Mouse (Mus musculus) forebrain, postnatal 0 days (tissue): ENCODE measurements at regions not wholly inside any gene's neighbourhood (a gene's known extent, or its start where the extent isn't known, plus 50 kb on each side); places are given as distances from the start of the nearest gene placed in this dataset.

Source experiments
- ATAC-seq: fragments of 200-750 bp; cut with Nextera tagmentation; 2 replicates; pipeline ENCODE4 v1.8.0; 2017; ENCODE audit warnings: mild to moderate bottlenecking, moderate library complexity
- DNase-seq: peaks from one replicate; pipeline ENCODE4 v3.0.0-alpha.2; 2015
- H3K27ac ChIP-seq: fragments of 300-500 bp; sonication (generic); 2 replicates; pipeline ENCODE4 v1.5.1; 2014; ENCODE audit warnings: low read depth, mild to moderate bottlenecking, antibody characterized with exemption, low read length, moderate library complexity, mixed read lengths
- H3K27me3 ChIP-seq: fragments of 300-500 bp; sonication (generic); 2 replicates; pipeline ENCODE4 v1.6.1; 2014; ENCODE audit warnings: mild to moderate bottlenecking, low read length, mixed read lengths; ENCODE audit not compliant: insufficient read depth
- H3K36me3 ChIP-seq: fragments of 300-500 bp; sonication (generic); 2 replicates; pipeline ENCODE4 v1.6.1; 2014; ENCODE audit warnings: mild to moderate bottlenecking, moderate library complexity; ENCODE audit not compliant: insufficient read depth
- H3K4me1 ChIP-seq: fragments of 300-500 bp; sonication (generic); 2 replicates; pipeline ENCODE4 v1.6.1; 2014; ENCODE audit warnings: antibody characterized with exemption; ENCODE audit not compliant: insufficient read depth
- H3K4me2 ChIP-seq: fragments of 300-500 bp; sonication (generic); 2 replicates; pipeline ENCODE4 v1.6.1; 2014; ENCODE audit warnings: low read depth, mild to moderate bottlenecking, moderate library complexity
- H3K4me3 ChIP-seq: fragments of 300-500 bp; sonication (generic); 2 replicates; pipeline ENCODE4 v1.5.1; 2014; ENCODE audit warnings: low read depth, low read length, mixed read lengths
- H3K9ac ChIP-seq: fragments of 300-500 bp; sonication (generic); 2 replicates; pipeline ENCODE4 v1.6.1; 2014; ENCODE audit warnings: mild to moderate bottlenecking
- H3K9me3 ChIP-seq: fragments of 300-500 bp; sonication (generic); 2 replicates; pipeline ENCODE4 v1.6.1; 2016; ENCODE audit warnings: low read length
- CTCF ChIP-seq: sonication (generic); IDR thresholded peaks from 2 replicates; pipeline ENCODE4 v1.5.1; 2016; ENCODE audit warnings: antibody characterized with exemption, control low read depth, low read depth
- WGBS: fragments of 180-500 bp; shearing (Covaris S2); extraction: QIAGEN DNeasy Blood & Tissue Kit; methylation state at CpG from one replicate; pipeline ENCODE4 v1.1.7; 2014; 5-methylcytosine and 5-hydroxymethylcytosine counted together

DNA sequence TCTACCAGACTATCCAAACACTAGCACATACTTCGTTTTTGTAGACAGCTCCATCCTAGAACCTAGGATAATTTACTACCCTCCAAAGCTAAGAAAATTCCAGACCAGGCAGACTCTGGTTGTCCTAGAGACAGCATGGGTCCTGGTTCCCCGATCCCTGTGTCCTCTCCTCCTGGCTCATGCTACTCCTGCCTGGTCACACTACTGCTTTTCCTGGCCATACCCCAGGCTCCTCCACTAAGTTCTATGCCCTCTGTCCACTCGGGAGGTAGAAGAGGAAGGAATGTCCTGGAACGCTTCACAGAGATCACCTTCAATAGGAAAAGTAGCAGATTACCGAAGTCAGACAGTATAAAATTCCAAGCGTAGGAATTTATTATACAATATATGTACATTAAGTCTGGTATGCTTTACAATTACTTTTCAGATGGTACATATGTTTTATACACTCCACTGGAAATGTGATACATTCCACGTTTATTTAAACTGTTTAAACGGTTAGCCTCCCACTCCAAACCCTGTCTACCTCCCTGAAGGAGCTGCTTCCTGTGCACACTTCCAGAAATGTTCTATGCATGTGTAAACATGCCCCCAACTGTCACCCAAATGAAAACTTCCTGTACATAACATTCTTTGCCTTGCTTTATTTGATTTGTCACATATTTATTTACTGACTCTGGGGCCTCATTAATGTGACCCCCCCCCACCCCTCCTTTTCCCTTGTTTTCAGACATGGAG lies 151.6 kb downstream of the Adamts15 start:
- no peak for DNase-seq

DNA sequence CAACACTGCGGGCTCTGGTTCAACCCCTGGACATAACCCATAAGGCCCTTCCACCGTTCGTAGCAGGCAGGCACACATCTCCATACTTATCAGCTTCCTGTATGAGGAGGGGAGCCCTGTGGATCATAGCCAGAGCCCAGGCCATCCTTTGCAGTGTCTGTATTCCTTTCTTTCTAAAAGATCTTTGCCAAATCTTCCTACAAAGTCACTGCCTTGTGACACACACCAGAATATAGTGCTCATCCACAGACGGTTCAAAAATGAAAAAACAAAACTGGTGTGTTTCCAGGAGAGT lies 152.9 kb downstream of the Adamts15 start:
- H3K9ac ChIP-seq = no peak overlapping the region
- no peaks in the 10 kb centered on the region for H3K36me3 ChIP-seq
- H3K4me1 ChIP-seq = no peaks in the 10 kb centered on the region
- H3K27ac ChIP-seq = no peak overlapping the region
- H3K9me3 ChIP-seq = 0 out of 2 replicates have a peak, but pooled peaks cover 4% of the 10 kb centered on the region
- WGBS = 85% methylated on average over 4 of the region's 4 CpGs
- no peaks in the 10 kb centered on the region for H3K27me3 ChIP-seq
- no peak overlapping the region for H3K4me3 ChIP-seq
- H3K4me2 ChIP-seq = no peak overlapping the region
- DNase-seq = no peak
- no peak for TF ChIP-seq CTCF
- ATAC-seq = no peak

More for the DNA sequence above, 151.6 kb downstream of the Adamts15 start:
- H3K36me3 ChIP-seq = no peaks in the 10 kb centered on the region
- no peak overlapping the region for H3K9ac ChIP-seq
- no peak for ATAC-seq
- no peak for TF ChIP-seq CTCF
- H3K27me3 ChIP-seq = no peaks in the 10 kb centered on the region
- no peak overlapping the region for H3K4me2 ChIP-seq
- 0 out of 2 replicates have a peak, but pooled peaks cover 4% of the 10 kb centered on the region for H3K9me3 ChIP-seq
- H3K4me3 ChIP-seq = no peak overlapping the region
- no peaks in the 10 kb centered on the region for H3K4me1 ChIP-seq
- WGBS = 87% methylated on average over 8 of the region's 8 CpGs
- no peak overlapping the region for H3K27ac ChIP-seq

DNA sequence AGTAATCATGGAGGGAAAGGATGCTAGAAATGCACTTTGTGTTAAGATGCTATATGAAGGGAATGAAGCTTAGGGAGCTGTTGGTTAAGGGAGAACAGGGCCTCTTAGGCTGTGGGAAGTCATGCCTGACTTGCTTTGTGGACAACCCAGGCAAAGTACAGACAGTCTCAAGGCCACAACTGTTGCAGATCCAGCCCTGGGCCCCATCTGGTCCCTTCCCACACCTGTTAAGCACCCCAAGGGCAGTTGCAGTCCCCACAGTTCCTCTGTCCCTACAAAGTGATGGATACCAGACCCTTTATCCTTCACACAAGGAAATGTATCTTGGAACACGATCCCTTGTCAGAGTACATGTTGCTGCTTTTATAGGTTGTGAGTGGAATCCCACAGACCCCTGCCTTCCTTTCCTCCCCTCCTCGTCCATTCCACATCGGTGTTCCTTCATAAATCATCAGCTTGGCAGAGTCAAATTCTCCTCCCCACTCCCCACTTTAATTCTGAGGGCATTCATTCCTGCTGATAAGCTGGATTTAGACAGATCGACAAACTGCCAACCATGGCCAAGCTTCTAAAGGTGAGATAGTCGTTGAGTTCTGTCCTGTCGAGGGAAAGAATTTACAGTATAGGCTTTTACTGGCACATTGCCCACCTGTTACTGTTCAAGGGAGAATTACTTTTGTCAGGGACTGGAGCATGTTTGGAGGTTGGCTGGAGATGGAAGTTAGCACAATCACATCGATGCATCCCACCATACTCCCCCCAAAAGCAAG lies 153.4 kb downstream of the Adamts15 start:
- ATAC-seq (no peak), DNase-seq (no peak)
- Histone ChIP-seq H3K9me3 (0 out of 2 replicates have a peak, but pooled peaks cover 4% of the 10 kb centered on the region), H3K27ac (no peak overlapping the region), H3K9ac (no peak overlapping the region), H3K4me2 (no peak overlapping the region), H3K4me1 (no peaks in the 10 kb centered on the region), H3K36me3 (no peaks in the 10 kb centered on the region), H3K4me3 (no peak overlapping the region), H3K27me3 (no peaks in the 10 kb centered on the region)
- WGBS = 78% methylated on average over 7 of the region's 7 CpGs
- no peak for TF ChIP-seq CTCF

- no peaks in the 10 kb centered on the region for H3K4me1 ChIP-seq
- ATAC-seq (no peak), DNase-seq (no peak)
- no peak overlapping the region for H3K27ac ChIP-seq
- H3K4me3 ChIP-seq = no peak overlapping the region
- H3K9me3 ChIP-seq = 0 out of 2 replicates have a peak, but pooled peaks cover 4% of the 10 kb centered on the region
- no peak for TF ChIP-seq CTCF
- H3K9ac ChIP-seq = no peak overlapping the region
- H3K27me3 ChIP-seq = no peaks in the 10 kb centered on the region
- no peak overlapping the region for H3K4me2 ChIP-seq
- 95% methylated on average over 6 of the region's 6 CpGs for WGBS
- H3K36me3 ChIP-seq = no peaks in the 10 kb centered on the region
These were observed 155.6 kb downstream of the Adamts15 start for GRCm38 (mm10) chr9:30766701-30767100.

GRCm38 (mm10) chr9:30766171-30766570 lies 156.1 kb downstream of the Adamts15 start:
- Histone ChIP-seq H3K27ac (no peak overlapping the region), H3K9me3 (0 out of 2 replicates have a peak, but pooled peaks cover 4% of the 10 kb centered on the region), H3K36me3 (no peaks in the 10 kb centered on the region), H3K9ac (no peak overlapping the region), H3K4me3 (no peak overlapping the region), H3K4me1 (no peaks in the 10 kb centered on the region), H3K27me3 (no peaks in the 10 kb centered on the region), H3K4me2 (no peak overlapping the region)
- ATAC-seq (no peak), DNase-seq (no peak)
- 74% methylated on average over 3 of the region's 3 CpGs for WGBS
- no peak for TF ChIP-seq CTCF

DNA sequence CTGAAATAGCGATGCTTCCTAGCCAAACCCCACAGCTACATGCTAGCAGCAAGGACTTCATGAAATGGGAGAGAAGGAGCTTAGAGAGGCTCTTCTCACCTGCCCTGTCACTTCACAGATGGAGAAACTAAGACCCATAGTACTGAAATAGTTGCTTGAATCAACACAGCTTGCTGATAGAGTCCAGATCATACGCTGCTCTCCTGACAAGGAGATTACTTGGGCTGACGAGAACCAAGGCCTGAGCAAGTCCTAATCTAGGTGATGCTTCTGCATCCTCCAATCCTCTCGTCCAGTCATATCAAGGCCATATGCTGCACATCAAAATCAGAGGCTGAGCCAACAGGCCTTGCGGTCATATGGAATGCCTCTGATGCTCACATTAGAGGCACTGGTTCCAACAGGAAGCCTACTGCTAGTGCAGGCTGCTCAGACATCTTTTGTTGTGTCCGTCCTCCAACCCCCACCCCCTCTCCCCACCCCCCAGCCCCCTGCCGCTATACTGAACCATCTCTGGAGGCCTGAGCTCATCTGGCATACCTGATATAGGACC lies 157.2 kb downstream of the Adamts15 start:
- Histone ChIP-seq H3K9me3 (0 out of 2 replicates have a peak, but pooled peaks cover 4% of the 10 kb centered on the region), H3K9ac (no peak overlapping the region), H3K4me1 (no peaks in the 10 kb centered on the region), H3K27me3 (no peaks in the 10 kb centered on the region), H3K4me3 (no peak overlapping the region), H3K27ac (no peak overlapping the region), H3K4me2 (no peak overlapping the region), H3K36me3 (no peaks in the 10 kb centered on the region)
- DNase-seq (no peak), ATAC-seq (no peak)
- 75% methylated on average over 7 of the region's 7 CpGs for WGBS
- no peak for TF ChIP-seq CTCF

- 85% methylated on average over 1 of the region's 1 CpGs for WGBS
- H3K4me2 ChIP-seq = no peak overlapping the region
- no peak overlapping the region for H3K4me3 ChIP-seq
- H3K9me3 ChIP-seq = 0 out of 2 replicates have a peak, but pooled peaks cover 4% of the 10 kb centered on the region
- H3K27me3 ChIP-seq = no peaks in the 10 kb centered on the region
- H3K4me1 ChIP-seq = no peaks in the 10 kb centered on the region
- ATAC-seq (no peak), DNase-seq (no peak)
- no peak for TF ChIP-seq CTCF
- H3K36me3 ChIP-seq = no peaks in the 10 kb centered on the region
- H3K27ac ChIP-seq = no peak overlapping the region
- no peak overlapping the region for H3K9ac ChIP-seq
These were observed 159.3 kb downstream of the Adamts15 start for GRCm38 (mm10) chr9:30762913-30763312.
